Comparison of ENCODE assay signal across 22 mouse cellular contexts in the genomic region with DNA sequence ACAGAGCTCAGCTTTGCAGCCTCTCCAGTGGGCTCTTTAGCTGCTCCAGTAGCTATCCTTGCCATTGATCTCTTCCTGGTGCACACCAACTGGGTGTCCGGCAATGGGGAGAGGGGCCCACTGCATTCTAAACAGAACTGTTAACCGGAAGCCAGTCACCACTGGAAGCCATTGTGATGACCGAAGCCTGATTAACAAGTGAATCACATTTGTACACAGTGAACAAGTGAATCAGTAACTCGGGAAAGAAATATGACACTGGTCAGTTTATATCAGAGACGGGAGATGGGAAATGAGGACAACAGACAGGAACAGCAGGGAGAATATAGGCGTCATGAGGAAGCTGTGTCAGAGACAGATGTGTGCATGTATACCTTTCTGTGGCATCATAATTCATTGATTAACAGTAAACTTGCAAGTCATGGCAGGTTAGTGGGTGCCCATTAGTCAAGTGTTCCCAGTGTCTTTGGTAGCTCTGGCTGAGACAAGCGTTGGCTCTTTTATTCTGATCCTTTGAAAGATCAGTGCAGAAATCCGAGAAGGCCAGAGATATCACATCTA. TPM values are rescaled to one million over a fixed set of nuclear protein-coding genes. Genes with fewer than 3 reads are reported as not detected.
A peak's percentile ranks its signal among the peaks of the same experiment; 100 is the strongest.
DNase-seq lines count a peak whose midpoint lies in the region; ATAC-seq and TF ChIP-seq lines count a peak whose summit lies in the region.
"Had no signal": no experiment of that assay in that cellular context is flagged by ENCODE, and none has a peak within 500 bp of the region (broad histone marks: within the 10 kb centered on the region; RNA-seq: fewer than 3 reads in every experiment).

No protein-coding gene starts in this region.

- H3K9me3 ChIP-seq in intestine, postnatal 0 days (ENCODE audit: control insufficient read depth) = no peaks in the 10 kb centered on the region
- H3K9me3 ChIP-seq in intestine, embryonic 16.5 days (ENCODE audit: control insufficient read depth, low read length) = no peaks in the 10 kb centered on the region
- H3K9me3 ChIP-seq in MEL (replicated peaks; ENCODE audit: insufficient read depth, low read length) = no peaks in the 10 kb centered on the region
- H3K9me3 ChIP-seq: embryonic facial prominence, embryonic 12.5 days; hindbrain, embryonic 12.5 days; kidney, embryonic 15.5 days; limb, embryonic 12.5 days; midbrain, embryonic 10.5 days had no signal

- TF ChIP-seq POLR2A in MEL (IDR thresholded peaks at IDR 0.05; ENCODE audit: control insufficient read depth in 1 of 2, insufficient read depth in 1 of 2, low read depth in 1 of 2, low read length in 2 of 2, poor library complexity in 1 of 2) = no peak

- H3K9ac ChIP-seq in intestine, postnatal 0 days (ENCODE audit: low read depth, low read length) = no peak overlapping the region
- no peak overlapping the region for H3K9ac ChIP-seq in intestine, embryonic 16.5 days (ENCODE audit: low read depth, low read length)
- H3K9ac ChIP-seq in MEL (ENCODE audit: control insufficient read depth, low read depth, low read length, poor library complexity, severe bottlenecking) = 0 out of 2 replicates have a peak overlapping the region, but pooled peaks have one; percentile 22
- H3K9ac ChIP-seq: embryonic facial prominence, embryonic 12.5 days; hindbrain, embryonic 12.5 days; kidney, embryonic 15.5 days; limb, embryonic 12.5 days; lung, embryonic 14.5 days had no signal

- TF ChIP-seq RAD21 in MEL (IDR thresholded peaks at IDR 0.05; ENCODE audit: low read depth, low read length) = no peak

- TF ChIP-seq CTCF in intestine, postnatal 0 days (IDR thresholded peaks at IDR 0.05; ENCODE audit: low read depth) = no peak
- TF ChIP-seq CTCF in MEL (IDR thresholded peaks at IDR 0.05 in 2 of 3, conservative IDR thresholded peaks at IDR 0.05 in 1 of 3; ENCODE audit: control insufficient read depth in 1 of 3, insufficient read depth in 1 of 3, low read depth in 2 of 3, low read length in 3 of 3, poor library complexity in 1 of 3, severe bottlenecking in 1 of 3) = no peak

- H3K4me3 ChIP-seq in intestine, postnatal 0 days (ENCODE audit: low read depth, low read length) = no peak overlapping the region
- H3K4me3 ChIP-seq in intestine, embryonic 16.5 days (ENCODE audit: low read length) = no peak overlapping the region
- no peak overlapping the region for H3K4me3 ChIP-seq in MEL (ENCODE audit: control insufficient read depth in 1 of 2, insufficient read depth in 1 of 2, low read depth in 2 of 2, low read length in 2 of 2)
- H3K4me3 ChIP-seq: embryonic facial prominence, embryonic 12.5 days; hindbrain, embryonic 12.5 days; kidney, embryonic 15.5 days; limb, embryonic 12.5 days; midbrain, embryonic 10.5 days had no signal

- TF ChIP-seq EP300 in MEL (IDR thresholded peaks at IDR 0.05; ENCODE audit: low read depth in 1 of 2, low read length in 2 of 2) = 0 out of 4 replicates have a peak, but pooled peaks of 1 of the 2 experiments have one; percentile 1

- no peaks in the 10 kb centered on the region for H3K36me3 ChIP-seq in intestine, postnatal 0 days (ENCODE audit: control insufficient read depth, insufficient read depth)
- no peaks in the 10 kb centered on the region for H3K36me3 ChIP-seq in intestine, embryonic 16.5 days (ENCODE audit: control insufficient read depth, insufficient read depth, low read length)
- peaks cover 0 to 4% of the 10 kb centered on the region in 2 experiments; a peak in 2 of 4 replicates for H3K36me3 ChIP-seq in MEL (ENCODE audit: control insufficient read depth in 1 of 2, insufficient read depth in 2 of 2, low read length in 2 of 2)
- H3K36me3 ChIP-seq: embryonic facial prominence, embryonic 12.5 days; hindbrain, embryonic 12.5 days; kidney, embryonic 15.5 days; limb, embryonic 12.5 days; midbrain, embryonic 10.5 days had no signal

- no peaks in the 10 kb centered on the region for H3K79me2 ChIP-seq in MEL (ENCODE audit: control insufficient read depth, insufficient read depth, low read length, poor library complexity)

- H3K4me2 ChIP-seq in intestine, postnatal 0 days (replicated peaks; ENCODE audit: low read depth) = no peak overlapping the region
- no peak overlapping the region for H3K4me2 ChIP-seq in intestine, embryonic 16.5 days (ENCODE audit: low read depth, low read length)
- H3K4me2 ChIP-seq: embryonic facial prominence, embryonic 12.5 days; heart, embryonic 11.5 days; hindbrain, embryonic 12.5 days; kidney, embryonic 15.5 days; limb, embryonic 12.5 days; lung, embryonic 14.5 days had no signal

- no peak for DNase-seq in MEL (ENCODE audit: low read depth, low spot score)
- no peak for DNase-seq in gastrocnemius, postnatal 4 days (ENCODE audit: low spot score in 2 of 2)
- DNase-seq in retina, postnatal 1 day = no peak
- DNase-seq in ovary, postnatal 10 days (ENCODE audit: low spot score) = no peak
- DNase-seq: adrenal gland, adult 2 months; cerebellum, adult 9-11 months; heart, postnatal 14 days; kidney, postnatal 4 days; lung, embryonic 14.5 days; lung, postnatal 36 days; right cerebral cortex, postnatal 4 days had no signal

- peak; percentile 37; the same call in 1 of the 2 replicates for ATAC-seq in intestine, postnatal 0 days
- ATAC-seq in intestine, embryonic 16.5 days = no peak
- ATAC-seq in erythroid progenitor cell, adult 5-6 weeks (replicated peaks; ENCODE audit: low FRiP score, poor library complexity, severe bottlenecking) = peak; percentile 46; the same call in 1 of the 2 replicates
- ATAC-seq: inflammation-experienced regulatory T-cells, adult 6 months had no signal

- 54% methylated on average over 8 of the region's 8 CpGs for WGBS in intestine, postnatal 0 days
- WGBS in intestine, embryonic 16.5 days = 63% methylated on average over 8 of the region's 8 CpGs

- H3K27ac ChIP-seq in intestine, postnatal 0 days (ENCODE audit: low read depth, low read length) = no peak overlapping the region
- H3K27ac ChIP-seq in intestine, embryonic 16.5 days (ENCODE audit: low read length) = no peak overlapping the region
- no peak overlapping the region for H3K27ac ChIP-seq in MEL (ENCODE audit: control insufficient read depth, low read depth, low read length)
- H3K27ac ChIP-seq: embryonic facial prominence, embryonic 12.5 days; hindbrain, embryonic 12.5 days; kidney, embryonic 15.5 days; limb, embryonic 12.5 days; midbrain, embryonic 10.5 days had no signal

- H3K27me3 ChIP-seq in intestine, postnatal 0 days (replicated peaks; ENCODE audit: control insufficient read depth, insufficient read depth, low read length) = no peaks in the 10 kb centered on the region
- H3K27me3 ChIP-seq in intestine, embryonic 16.5 days (replicated peaks; ENCODE audit: control insufficient read depth, insufficient read depth, low read length) = no peaks in the 10 kb centered on the region
- H3K27me3 ChIP-seq in MEL (ENCODE audit: control insufficient read depth in 1 of 2, insufficient read depth in 2 of 2, low read length in 2 of 2) = no peaks in the 10 kb centered on the region
- H3K27me3 ChIP-seq: embryonic facial prominence, embryonic 12.5 days; hindbrain, embryonic 12.5 days; kidney, embryonic 15.5 days; limb, embryonic 12.5 days had no signal

- no peaks in the 10 kb centered on the region for H3K4me1 ChIP-seq in intestine, postnatal 0 days (replicated peaks; ENCODE audit: control insufficient read depth, insufficient read depth, low read length)
- H3K4me1 ChIP-seq in intestine, embryonic 16.5 days (ENCODE audit: control insufficient read depth, insufficient read depth, low read length) = peaks cover 3% of the 10 kb centered on the region; the same call in 1 of the 2 replicates
- peaks cover 0 to 12% of the 10 kb centered on the region in 2 experiments; a peak in 2 of 4 replicates for H3K4me1 ChIP-seq in MEL (ENCODE audit: control insufficient read depth in 1 of 2, insufficient read depth in 2 of 2, low read length in 2 of 2)
- H3K4me1 ChIP-seq: embryonic facial prominence, embryonic 12.5 days; kidney, embryonic 15.5 days; limb, embryonic 12.5 days had no signal

TF ChIP-seq in MEL, 35 proteins besides CTCF, POLR2A, EP300 and RAD21:
- TF ChIP-seq TBP (IDR thresholded peaks at IDR 0.05; ENCODE audit: low read depth, low read length) = no peak
- TF ChIP-seq KAT2A (conservative IDR thresholded peaks at IDR 0.05; ENCODE audit: low read depth, low read length) = no peak
- no peak for TF ChIP-seq MAX (IDR thresholded peaks at IDR 0.05; ENCODE audit: low read length)
- TF ChIP-seq BHLHE40 (IDR thresholded peaks at IDR 0.05; ENCODE audit: borderline replicate concordance, low read depth, low read length) = no peak
- TF ChIP-seq GABPA (IDR thresholded peaks at IDR 0.05; ENCODE audit: low read depth, low read length) = no peak
- no peak for TF ChIP-seq ELF1 (IDR thresholded peaks at IDR 0.05; ENCODE audit: low read depth, low read length)
TF ChIP-seq in MEL: peak in this region for 0.

RNA-seq across cellular contexts. Expression of gene Cldn10, which starts 36.4 kb away (rescaled TPM):
- polyA plus RNA-seq in intestine, postnatal 0 days (2015; fragmentation: Nextera tagmentation; extraction: Ambion mirVana) = 1.5 and 1.7 TPM in 2 replicates
- polyA plus RNA-seq in intestine, embryonic 16.5 days (2015; fragmentation: Nextera tagmentation; extraction: Ambion mirVana) = 21.1 and 23.1 TPM in 2 replicates
- not detected in 2 replicates for total RNA-seq in MEL (2012; rRNA removed)
- under 1 TPM in 1 of 2 experiments, not detected in 1; 0.17 TPM for polyA plus RNA-seq in MEL (2012; ENCODE audit: insufficient read depth in 1 of 2, insufficient read length in 2 of 2, low read depth in 1 of 2, low replicate concordance in 2 of 2, missing spikeins in 1 of 2)
- 1.4 and 3.4 TPM in 2 replicates for total RNA-seq in erythroid progenitor cell, adult 5-6 weeks (2015; ENCODE audit: low replicate concordance)
- total RNA-seq in erythroid progenitor cell, adult 5-6 weeks (2017; ENCODE audit: low replicate concordance) = not detected in 2 replicates
- total RNA-seq in gastrocnemius, postnatal 4 days (2021) = under 1 TPM in 1 of 2 experiments, not detected in 1; 0.25 TPM
- total RNA-seq: gastrocnemius, adult 18-20 months had no signal

RNA-seq across cellular contexts. Expression of gene Abcc4, which starts 45.3 kb away (rescaled TPM):
- polyA plus RNA-seq in intestine, postnatal 0 days (2015; fragmentation: Nextera tagmentation; extraction: Ambion mirVana) = 1.4 and 1.6 TPM in 2 replicates
- 1.8 and 2.0 TPM in 2 replicates for polyA plus RNA-seq in intestine, embryonic 16.5 days (2015; fragmentation: Nextera tagmentation; extraction: Ambion mirVana)
- total RNA-seq in MEL (2012; rRNA removed) = 6.7 and 7.1 TPM in 2 replicates
- 1 to 10 TPM in 1 of 2 experiments, not detected in 1; 8.4 TPM for polyA plus RNA-seq in MEL (2012; ENCODE audit: insufficient read depth in 1 of 2, insufficient read length in 2 of 2, low read depth in 1 of 2, low replicate concordance in 2 of 2, missing spikeins in 1 of 2)
- total RNA-seq in erythroid progenitor cell, adult 5-6 weeks (2015; ENCODE audit: low replicate concordance) = 16.3 and 17.7 TPM in 2 replicates
- total RNA-seq in erythroid progenitor cell, adult 5-6 weeks (2017; ENCODE audit: low replicate concordance) = 14.5 and 17.5 TPM in 2 replicates
- total RNA-seq in gastrocnemius, postnatal 4 days (2021) = 1 to 10 TPM; 2.4 to 2.9 TPM
